10 mouse cellular contexts compared by ENCODE assay signal in the genomic region with DNA sequence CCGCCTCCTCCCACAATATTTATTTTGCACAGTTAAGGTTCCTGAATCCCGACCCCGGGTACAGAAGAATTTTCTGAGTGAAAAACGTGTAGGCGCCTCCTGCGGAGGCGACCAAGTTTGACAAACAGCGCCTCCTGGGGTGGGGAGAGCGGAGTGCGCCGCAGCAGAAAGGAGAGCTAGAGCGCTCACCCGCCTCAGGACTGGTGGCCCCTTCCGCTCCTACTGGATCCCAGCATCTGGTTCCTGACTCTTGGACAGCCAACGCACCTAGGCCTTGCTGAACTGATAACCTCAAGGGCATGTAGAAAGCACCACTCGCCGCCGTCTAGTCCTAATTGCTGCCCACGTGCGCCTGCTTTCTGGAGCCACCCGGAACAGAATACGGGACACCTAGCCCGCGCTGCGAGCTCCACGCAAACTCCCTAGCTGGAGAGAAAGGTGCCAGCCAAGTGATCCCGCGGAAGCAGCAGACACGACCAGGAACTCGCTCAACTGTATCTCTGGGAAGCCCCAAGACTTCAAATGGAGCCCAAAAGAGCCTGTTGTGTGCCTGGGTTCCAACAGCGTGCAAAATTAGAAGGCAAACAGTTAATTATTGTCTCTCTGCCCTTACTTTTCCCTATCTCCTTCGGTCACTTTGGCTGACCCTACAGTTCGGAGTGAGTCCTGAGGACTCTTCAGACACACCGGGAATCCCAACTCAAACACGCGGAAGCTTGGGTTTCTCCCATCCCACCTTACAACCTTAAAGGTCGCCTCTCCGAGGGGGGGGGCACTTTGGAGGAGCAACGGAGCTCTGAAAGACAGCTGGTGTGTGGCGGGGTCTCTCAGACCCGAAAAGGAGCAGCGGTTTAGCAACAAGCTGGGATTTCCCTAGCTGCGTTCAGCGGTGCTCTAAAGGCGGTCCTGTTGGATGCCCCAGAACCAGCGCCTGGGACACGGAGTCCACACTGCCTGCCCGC. TPM values are rescaled to one million over a fixed set of nuclear protein-coding genes. Genes with fewer than 3 reads are reported as not detected.
A peak's percentile ranks its signal among the peaks of the same experiment; 100 is the strongest.
DNase-seq lines count a peak whose midpoint lies in the region; ATAC-seq and TF ChIP-seq lines count a peak whose summit lies in the region.
"Had no signal": no experiment of that assay in that cellular context is flagged by ENCODE, and none has a peak within 500 bp of the region (broad histone marks: within the 10 kb centered on the region; RNA-seq: fewer than 3 reads in every experiment).

No protein-coding gene starts in this region.

- no peak for TF ChIP-seq POLR2A in heart, adult 2 months (IDR thresholded peaks at IDR 0.05; ENCODE audit: insufficient read depth, low read depth, low read length)

- H3K4me1 ChIP-seq in heart, adult 2 months (ENCODE audit: control insufficient read depth, insufficient read depth, low read length), result peaks cover 1% of the 10 kb centered on the region
- H3K4me1 ChIP-seq in forebrain, embryonic 12.5 days, result peaks cover 80% of the 10 kb centered on the region
- H3K4me1 ChIP-seq in intestine, postnatal 0 days (replicated peaks; ENCODE audit: control insufficient read depth, insufficient read depth, low read length), result no peaks in the 10 kb centered on the region
- H3K4me1 ChIP-seq in midbrain, embryonic 13.5 days (replicated peaks), result peaks cover 82% of the 10 kb centered on the region

- intact Hi-C loops in heart, adult 2 months (cut with DNase I), result loop anchor here (2.0 to 10.0 kb wide), 4 partner anchors 247 to 1482 kb away; no protein-coding TSS in a partner anchor

- H3K27ac ChIP-seq in heart, adult 2 months, result no peak overlapping the region
- H3K27ac ChIP-seq in forebrain, embryonic 12.5 days, result no peak overlapping the region
- no peak overlapping the region for H3K27ac ChIP-seq in intestine, postnatal 0 days (ENCODE audit: low read depth, low read length)
- peak overlapping the region; percentile 98 for H3K27ac ChIP-seq in midbrain, embryonic 13.5 days

- H3K4me3 ChIP-seq in heart, adult 2 months, result no peak overlapping the region; the same call in 1 of the 2 replicates
- H3K4me3 ChIP-seq in forebrain, embryonic 12.5 days (replicated peaks), result peak overlapping the region; percentile 4; the same call in 1 of the 2 replicates
- H3K4me3 ChIP-seq in intestine, postnatal 0 days (ENCODE audit: low read depth, low read length), result peak overlapping the region; percentile 9; the same call in 1 of the 2 replicates
- H3K4me3 ChIP-seq in midbrain, embryonic 13.5 days (replicated peaks), result peak overlapping the region; percentile 78
- H3K4me3 ChIP-seq: megakaryocyte, embryonic 14.5 days had no signal

- no peak for ATAC-seq in forebrain, embryonic 12.5 days (ENCODE audit: low FRiP score)
- 0 out of 2 replicates have a peak, but pooled peaks have one; percentile 17 for ATAC-seq in intestine, postnatal 0 days
- ATAC-seq in midbrain, embryonic 13.5 days, result no peak
- no peak for ATAC-seq in frontal cortex, adult (ENCODE audit: low TSS enrichment)
- ATAC-seq: Patski had no signal

- H3K27me3 ChIP-seq in heart, adult 2 months (ENCODE audit: control insufficient read depth, insufficient read depth, low read length), result peaks cover 14% of the 10 kb centered on the region
- H3K27me3 ChIP-seq in forebrain, embryonic 12.5 days, result peaks cover 96% of the 10 kb centered on the region
- peaks cover 99% of the 10 kb centered on the region for H3K27me3 ChIP-seq in intestine, postnatal 0 days (replicated peaks; ENCODE audit: control insufficient read depth, insufficient read depth, low read length)
- peaks cover 88% of the 10 kb centered on the region for H3K27me3 ChIP-seq in midbrain, embryonic 13.5 days

- H3K36me3 ChIP-seq in heart, adult 2 months (ENCODE audit: control insufficient read depth, insufficient read depth, low read length), result no peaks in the 10 kb centered on the region
- H3K36me3 ChIP-seq in forebrain, embryonic 12.5 days (replicated peaks), result no peaks in the 10 kb centered on the region
- H3K36me3 ChIP-seq in intestine, postnatal 0 days (ENCODE audit: control insufficient read depth, insufficient read depth), result no peaks in the 10 kb centered on the region
- no peaks in the 10 kb centered on the region for H3K36me3 ChIP-seq in midbrain, embryonic 13.5 days

- DNase-seq in heart, adult 2 months, result peak; percentile 55 to 79
- DNase-seq in heart, adult 8-10 months (ENCODE audit: low spot score), result no peak
- DNase-seq in R1 (ENCODE audit: low read depth, low spot score), result peak; percentile 76
- no peak for DNase-seq in left cerebral cortex, adult 11 months (ENCODE audit: low spot score)

- no peaks in the 10 kb centered on the region for H3K79me2 ChIP-seq in heart, adult 2 months (replicated peaks; ENCODE audit: control insufficient read depth, insufficient read depth, low read length)

- peak overlapping the region; percentile 29 for H3K4me2 ChIP-seq in forebrain, embryonic 12.5 days
- peak overlapping the region; percentile 35 for H3K4me2 ChIP-seq in intestine, postnatal 0 days (replicated peaks; ENCODE audit: low read depth)
- peak overlapping the region; percentile 77 for H3K4me2 ChIP-seq in midbrain, embryonic 13.5 days (replicated peaks)

- WGBS in heart, adult 2 months, result 8% methylated on average over 48 of the region's 48 CpGs
- WGBS in forebrain, embryonic 12.5 days, result under 1% methylated on average over 48 of the region's 48 CpGs
- 2% methylated on average over 48 of the region's 48 CpGs for WGBS in intestine, postnatal 0 days
- WGBS in midbrain, embryonic 13.5 days, result under 1% methylated on average over 48 of the region's 48 CpGs

- no peak overlapping the region for H3K9ac ChIP-seq in heart, adult 2 months (ENCODE audit: low read depth, low read length)
- no peak overlapping the region for H3K9ac ChIP-seq in forebrain, embryonic 12.5 days
- H3K9ac ChIP-seq in intestine, postnatal 0 days (ENCODE audit: low read depth, low read length), result no peak overlapping the region
- H3K9ac ChIP-seq in midbrain, embryonic 13.5 days (replicated peaks), result peak overlapping the region; percentile 57

- H3K9me3 ChIP-seq in forebrain, embryonic 12.5 days, result no peaks in the 10 kb centered on the region
- no peaks in the 10 kb centered on the region for H3K9me3 ChIP-seq in intestine, postnatal 0 days (ENCODE audit: control insufficient read depth)
- no peaks in the 10 kb centered on the region for H3K9me3 ChIP-seq in midbrain, embryonic 13.5 days
- H3K9me3 ChIP-seq: megakaryocyte, embryonic 14.5 days had no signal

- TF ChIP-seq CTCF in heart, adult 2 months (IDR thresholded peaks at IDR 0.05), result peak; percentile 92
- peak; percentile 74 for TF ChIP-seq CTCF in intestine, postnatal 0 days (IDR thresholded peaks at IDR 0.05; ENCODE audit: low read depth)

- TF ChIP-seq EP300 in heart, adult 2 months (IDR thresholded peaks at IDR 0.05; ENCODE audit: insufficient read depth, low read depth, low read length), result no peak

RNA-seq across cellular contexts. Expression of gene Ebf3, which starts 5.0 kb away (rescaled TPM):
- 1 to 10 TPM; 6.1 to 7.5 TPM for total RNA-seq in heart, adult 2 months (2021)
- 5.0 and 6.0 TPM in 2 replicates for polyA plus RNA-seq in heart, adult 2 months (2012; rRNA removed)
- 1 to 10 TPM; 5.0 to 9.3 (median 7.6) TPM for total RNA-seq in heart, adult 8-10 months (2022)
- polyA plus RNA-seq in forebrain, embryonic 12.5 days (2016; fragmentation: Nextera tagmentation; extraction: Ambion mirVana), result 3.4 and 6.4 TPM in 2 replicates
- 0.31 and 0.41 TPM in 2 replicates for polyA plus RNA-seq in intestine, postnatal 0 days (2015; fragmentation: Nextera tagmentation; extraction: Ambion mirVana)
- polyA plus RNA-seq in midbrain, embryonic 13.5 days (2015; fragmentation: Nextera tagmentation; extraction: Ambion mirVana), result 18.1 and 18.2 TPM in 2 replicates

Comparison
In these comparisons a context has a peak if more than half of its experiments do, and no peak if none do; other contexts are left out.
1. DNase-seq: peak in heart, adult 2 months (2 of 2) and R1 (single experiment); none in heart, adult 8-10 months (single experiment) and left cerebral cortex, adult 11 months (single experiment).
2. Peak in every context shown above with its lines, with median percentiles within 50 percentile points of each other: H3K4me2 ChIP-seq.